Mouse (Mus musculus) right cerebral cortex, adult 18-20 months (tissue): ENCODE results near the gene Rpl11.
A peak's percentile ranks its signal among the peaks of the same experiment; 100 is the strongest.
"Not testable (repeated sequence)": the region's sequence is repeated elsewhere in the genome, so short reads cannot be mapped to it uniquely, and the experiment has no call there.

Source experiments
- DNase-seq: peaks from one replicate; pipeline ENCODE4 v3.0.0; 2022; ENCODE audit warnings: mixed read lengths

Rpl11 gene

DNA sequence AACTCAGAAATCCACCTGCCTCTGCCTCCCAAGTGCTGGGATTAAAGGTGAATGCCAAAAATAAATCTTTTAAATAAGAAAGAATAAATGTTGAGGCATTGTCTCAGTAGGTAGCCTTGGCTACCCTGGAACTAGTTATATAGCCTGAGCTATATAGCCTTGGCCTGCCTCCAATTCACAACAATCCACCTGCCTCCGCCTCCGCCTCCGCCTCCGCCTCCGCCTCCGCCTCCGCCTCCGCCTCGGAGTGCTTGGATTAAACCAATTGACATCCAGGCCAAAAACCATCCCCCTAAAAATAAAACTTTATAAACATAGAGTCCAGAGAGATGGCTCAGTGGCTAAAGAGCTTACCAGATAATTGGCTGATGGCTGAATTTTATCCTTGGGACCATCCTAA, 30.3 kb downstream of the Rpl11 start:
- no peak for DNase-seq

DNA sequence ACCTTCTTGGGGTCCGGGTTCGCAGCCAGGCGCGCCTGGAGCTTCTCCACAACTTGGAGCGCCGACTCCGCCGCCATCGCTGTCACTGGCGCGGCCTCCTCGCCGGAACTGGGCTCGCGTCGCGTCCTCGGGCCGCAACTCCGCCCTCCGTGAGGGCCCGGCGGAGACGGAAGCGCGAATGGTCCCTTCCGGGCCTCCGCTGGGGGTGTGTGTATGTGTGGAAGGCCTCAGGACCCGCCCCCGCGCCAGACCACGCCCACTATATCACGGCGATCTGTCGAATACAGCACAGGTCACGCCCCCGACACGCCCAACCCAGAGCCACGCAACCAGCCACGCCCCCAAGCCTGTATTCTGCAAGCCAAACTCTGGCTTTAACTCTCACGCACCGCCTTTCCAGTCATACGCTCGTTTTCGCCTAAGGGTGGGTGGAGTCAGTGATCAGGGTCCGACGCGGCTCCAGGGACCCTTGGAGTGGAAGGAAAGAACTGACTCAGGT, 31.6 kb downstream of the Rpl11 start, which contains the start of gene Eloa:
Eloa (minus strand) TSS at position 215 of the 499 bp plus-strand sequence.
- peak; percentile 99 for DNase-seq

DNA sequence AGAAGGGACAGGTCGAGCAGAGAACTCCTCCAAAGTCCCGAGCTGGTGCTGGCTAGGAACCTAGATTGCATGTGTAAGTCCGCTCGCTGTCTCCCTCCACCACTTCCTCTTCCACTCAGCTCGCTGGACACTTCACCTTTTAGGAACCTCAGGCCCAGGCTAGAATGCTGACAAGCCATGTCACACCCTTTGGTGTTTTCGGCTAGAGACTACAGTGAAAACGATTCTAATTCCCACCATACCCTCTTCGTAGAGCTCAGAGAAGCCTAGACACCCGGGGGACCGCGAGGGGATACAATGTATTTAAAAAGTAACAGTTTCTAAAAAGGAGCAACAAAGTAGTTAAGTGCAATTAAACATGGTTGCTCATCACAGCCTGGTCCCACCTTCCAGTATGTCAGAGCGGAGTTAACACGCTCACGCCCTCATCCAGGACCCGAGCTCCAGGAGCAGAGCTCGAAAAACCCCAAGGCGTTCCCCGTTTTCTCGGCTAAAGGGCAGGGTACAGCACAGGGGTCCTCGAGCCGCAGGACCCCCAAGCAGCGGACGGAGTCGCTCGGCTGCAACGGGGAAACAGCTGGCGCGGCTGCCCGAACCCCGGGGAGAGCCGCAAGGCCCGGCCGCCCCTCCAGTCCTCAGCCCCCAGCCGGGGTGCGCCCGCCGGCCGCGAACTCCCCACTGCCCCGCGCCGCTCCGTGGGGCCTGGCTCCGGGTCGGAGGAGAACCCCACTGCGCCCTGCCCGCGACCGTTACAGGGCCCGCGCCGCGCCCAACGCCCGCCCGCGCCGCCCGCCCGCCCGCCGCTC, 32.3 kb downstream of the Rpl11 start:
- DNase-seq = no peak

DNA sequence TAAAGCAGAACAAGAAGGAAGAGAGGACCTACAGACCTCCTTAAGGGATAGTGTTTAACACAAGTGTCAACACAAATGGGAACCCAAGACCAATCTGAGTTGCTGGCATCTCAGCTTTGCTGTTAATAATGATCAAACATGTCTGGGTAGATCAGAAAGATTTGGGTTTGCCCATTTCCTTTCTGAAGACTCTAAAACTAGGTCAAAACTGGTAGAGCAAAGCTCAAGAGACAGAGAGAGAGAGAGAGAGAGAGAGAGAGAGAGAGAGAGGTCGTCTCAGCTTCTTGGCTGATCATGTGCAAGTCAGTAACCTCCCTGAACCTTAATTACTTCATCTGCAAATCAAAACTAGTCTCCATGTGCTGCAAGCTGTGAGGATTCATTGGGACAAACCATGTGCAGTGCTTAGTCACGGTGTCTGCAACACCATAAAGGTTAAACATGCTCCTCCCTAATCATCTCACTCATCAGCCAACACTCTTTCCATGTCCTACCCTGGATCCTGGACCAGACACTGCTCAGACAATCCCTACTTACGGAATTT, 37.1 kb downstream of the Rpl11 start:
- no peak for DNase-seq

DNA sequence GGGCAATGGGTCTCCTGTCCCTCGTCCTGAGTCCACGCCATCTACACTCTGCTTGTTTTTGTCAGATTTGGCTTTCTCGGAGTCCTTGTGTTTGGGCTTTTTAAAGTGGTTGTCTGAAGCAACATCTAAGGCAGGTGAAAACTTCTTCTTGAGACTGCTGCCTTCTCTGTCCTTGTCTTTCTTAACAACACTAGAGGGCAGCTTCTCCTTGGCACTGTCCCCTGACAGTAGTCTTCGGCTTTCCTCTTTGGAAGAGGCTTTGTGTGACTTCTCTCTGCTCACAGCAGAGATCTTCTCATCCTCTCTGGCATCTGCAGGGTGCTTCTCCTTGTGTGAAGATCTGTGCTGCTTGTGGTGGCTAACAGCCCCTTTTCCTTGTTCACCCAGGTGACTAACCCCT, 42.6 kb downstream of the Rpl11 start:
- DNase-seq = no peak

DNA sequence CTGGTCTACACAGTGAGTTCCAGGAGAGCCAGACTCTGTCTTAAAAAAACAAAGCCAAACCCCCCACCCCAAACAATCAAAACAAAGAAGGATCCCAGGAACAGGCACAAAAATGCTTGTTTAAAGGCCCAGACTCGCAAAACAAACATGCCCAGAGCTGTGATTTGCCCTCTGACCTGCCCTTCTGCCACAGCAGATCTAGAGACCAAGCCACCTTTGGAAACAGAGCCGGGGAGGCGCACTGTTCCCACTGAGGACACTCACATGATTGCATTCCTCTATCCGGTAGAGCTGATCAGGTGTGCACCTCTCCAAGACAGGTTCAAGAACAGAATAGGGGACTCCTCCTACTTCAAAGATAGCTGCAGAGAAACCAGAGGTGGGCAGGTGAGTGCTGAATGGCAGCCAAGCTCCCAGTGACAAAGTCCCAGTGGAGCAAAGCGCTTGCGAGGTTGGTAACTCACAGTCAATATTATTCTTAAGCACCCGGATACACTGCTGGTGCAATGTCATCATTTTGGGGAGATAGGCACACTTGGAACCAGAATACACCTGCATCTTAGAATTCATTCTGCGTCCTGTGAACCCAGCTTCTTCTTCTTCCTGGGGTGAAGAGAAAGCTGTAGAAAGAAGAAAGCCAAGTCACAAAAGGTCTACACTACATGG, 44.3 kb downstream of the Rpl11 start:
- DNase-seq = no peak

DNA sequence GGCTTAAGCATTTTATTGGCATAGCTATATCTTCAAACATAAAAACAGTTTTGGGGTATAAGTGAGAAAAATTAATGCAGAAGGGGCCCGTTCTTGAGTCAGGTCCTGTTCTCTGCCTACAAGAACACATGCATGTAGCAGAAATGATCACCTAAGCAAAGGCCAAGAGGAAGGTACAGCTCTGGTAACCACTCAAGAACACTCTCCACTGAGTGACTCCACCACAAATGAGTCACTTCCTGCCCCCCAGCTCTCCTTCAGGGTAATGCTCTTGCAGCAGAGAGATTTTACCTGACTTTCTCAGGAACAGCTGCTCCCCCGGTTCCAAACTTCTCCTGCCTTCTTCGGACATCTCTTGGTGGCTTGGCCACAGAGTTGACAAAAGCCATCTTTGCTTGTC, 46.4 kb downstream of the Rpl11 start:
- no peak for DNase-seq

DNA sequence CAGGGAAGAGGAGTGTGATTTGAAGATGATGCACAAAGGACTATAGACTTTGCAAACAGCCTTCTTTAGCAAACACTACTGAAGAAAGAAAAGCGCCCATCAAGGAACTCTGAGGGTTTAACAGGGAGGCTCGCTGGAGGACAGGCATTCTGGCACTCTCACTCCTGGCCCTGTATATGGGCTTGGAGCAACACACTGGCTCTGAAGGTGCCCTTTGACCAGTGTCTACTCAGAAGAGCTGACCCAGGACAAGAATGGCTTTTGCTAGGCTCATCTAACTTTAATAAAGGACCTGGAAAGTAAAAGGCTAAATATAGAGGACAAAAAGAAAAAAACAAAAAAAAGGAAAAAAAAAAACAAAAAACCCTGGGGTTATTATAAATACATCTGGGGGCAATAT, 48.3 kb downstream of the Rpl11 start:
- no peak for DNase-seq

DNA sequence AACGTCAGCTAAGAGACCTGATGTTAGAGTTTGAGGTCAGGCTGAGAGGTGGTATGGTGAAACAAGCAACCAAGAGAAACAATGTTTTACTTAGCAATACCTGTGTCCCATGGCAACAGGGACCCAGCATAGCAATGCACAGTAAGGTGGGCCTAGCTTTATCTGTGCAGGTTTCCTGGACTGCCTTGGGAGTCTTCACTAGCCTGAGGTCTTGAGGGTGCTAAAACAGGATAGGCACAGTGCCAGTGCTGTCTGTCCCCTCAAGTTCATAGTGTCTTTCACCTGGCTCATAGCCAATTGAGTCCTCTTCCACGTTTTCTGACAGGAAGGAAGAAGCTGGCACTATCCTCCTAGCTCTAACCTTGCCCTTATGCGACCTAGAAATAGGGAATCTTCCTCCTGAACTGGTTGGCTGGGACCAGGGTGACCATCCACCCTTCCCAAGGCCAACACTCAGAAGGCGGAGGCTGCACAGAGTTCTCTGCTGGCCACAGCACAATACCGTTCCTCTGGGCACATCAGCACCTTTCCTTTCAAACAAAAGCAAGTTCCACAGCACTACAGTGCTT, 49.0 kb downstream of the Rpl11 start:
- no peak for DNase-seq

DNA sequence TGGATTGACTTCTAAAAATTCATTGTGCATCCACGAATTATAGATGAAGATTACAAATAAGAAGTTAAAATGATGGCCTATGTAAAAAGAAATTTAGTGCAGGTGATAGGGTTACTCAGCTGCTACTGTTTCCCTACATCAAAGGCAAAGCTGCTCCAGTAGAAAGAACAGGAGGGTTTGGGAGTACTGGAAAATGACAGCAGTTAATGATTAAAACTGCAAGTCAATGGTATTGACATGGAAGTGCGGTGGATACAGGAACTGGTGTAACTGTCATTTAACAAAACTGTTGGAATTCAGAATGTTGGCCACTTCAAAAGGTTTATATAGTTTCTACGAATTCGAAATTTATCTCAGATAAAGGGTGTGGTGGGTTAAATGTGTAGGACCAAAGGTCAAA, 58.1 kb downstream of the Rpl11 start:
- no peak for DNase-seq

DNA sequence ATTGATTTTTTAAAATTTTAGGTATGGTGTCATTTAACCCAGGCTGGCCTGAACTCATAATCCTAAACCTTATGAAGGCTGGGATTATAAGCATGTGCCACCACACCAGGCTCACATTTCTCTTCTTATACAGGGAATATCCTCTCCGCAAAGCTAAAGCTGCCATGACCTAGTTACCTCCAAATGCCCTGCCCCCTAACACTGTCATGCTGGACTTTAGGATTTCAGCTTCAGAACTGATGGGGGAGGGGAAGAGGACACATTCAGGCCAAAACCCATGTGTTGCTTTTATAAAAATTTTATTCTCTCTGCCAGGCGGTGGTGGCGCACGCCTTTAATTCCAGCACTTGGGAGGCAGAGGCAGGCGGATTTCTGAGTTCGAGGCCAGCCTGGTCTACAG, 59.3 kb downstream of the Rpl11 start:
- DNase-seq = no peak

DNA sequence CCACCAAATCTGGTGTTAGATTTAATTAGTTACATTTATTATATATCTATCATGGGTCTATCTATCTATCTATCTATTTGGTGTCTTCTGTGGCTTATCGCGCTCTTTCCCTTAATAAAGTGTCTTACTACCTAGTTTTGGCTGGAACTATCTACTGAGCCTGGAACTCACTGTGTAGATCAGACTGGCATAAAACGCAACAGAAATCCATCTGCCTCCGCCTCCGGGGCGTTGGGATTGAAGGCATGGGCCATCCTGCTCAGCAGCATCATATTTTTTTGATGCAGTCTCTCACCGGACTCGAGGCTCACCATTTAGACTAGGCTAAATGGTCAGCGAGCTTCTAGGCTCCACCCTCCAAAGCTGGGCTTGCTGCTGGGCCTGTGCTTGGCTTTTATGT, 65.5 kb downstream of the Rpl11 start:
- no peak for DNase-seq

DNA sequence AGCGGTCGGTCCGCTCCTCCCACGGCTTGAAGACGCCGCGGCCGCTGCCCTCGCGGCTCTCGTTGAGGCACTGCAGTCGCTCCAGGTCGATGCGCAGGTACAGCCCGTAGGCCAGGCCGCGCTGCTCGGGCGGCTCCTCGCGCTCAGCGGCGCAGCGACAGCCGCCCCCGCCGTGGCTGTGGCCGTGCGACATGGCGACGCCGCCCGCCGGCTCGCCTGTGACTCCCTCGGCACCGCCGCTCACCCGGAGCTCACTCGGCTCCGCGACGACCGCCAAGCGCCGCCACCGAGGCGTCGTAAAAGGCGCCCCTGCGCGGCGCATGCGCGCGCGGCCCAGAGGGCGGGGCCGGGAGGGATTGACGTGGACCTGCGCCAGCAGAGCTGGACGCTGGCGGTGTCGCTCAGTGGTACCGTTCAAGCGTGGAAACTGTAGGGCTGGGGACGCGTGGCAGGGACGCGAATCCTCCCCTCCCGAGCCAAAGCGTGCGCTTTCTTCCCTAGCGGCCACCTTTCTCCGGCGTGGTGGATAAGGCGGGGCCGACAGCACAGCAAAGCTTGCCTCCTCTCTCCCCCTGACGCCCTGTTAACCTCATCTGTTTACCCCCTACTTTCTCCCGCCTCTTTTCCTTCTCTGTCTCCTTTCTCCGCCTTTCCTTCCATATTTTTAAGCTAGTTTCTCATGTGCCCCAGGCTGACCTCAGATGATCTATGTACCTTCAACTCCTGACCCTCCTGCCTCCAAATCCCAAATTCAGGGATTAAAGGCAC, 66.1 kb downstream of the Rpl11 start, which contains the start of gene Pithd1:
Pithd1 (minus strand) TSS at position 322 of the 768 bp plus-strand sequence.
- peak; percentile 93 for DNase-seq

DNA sequence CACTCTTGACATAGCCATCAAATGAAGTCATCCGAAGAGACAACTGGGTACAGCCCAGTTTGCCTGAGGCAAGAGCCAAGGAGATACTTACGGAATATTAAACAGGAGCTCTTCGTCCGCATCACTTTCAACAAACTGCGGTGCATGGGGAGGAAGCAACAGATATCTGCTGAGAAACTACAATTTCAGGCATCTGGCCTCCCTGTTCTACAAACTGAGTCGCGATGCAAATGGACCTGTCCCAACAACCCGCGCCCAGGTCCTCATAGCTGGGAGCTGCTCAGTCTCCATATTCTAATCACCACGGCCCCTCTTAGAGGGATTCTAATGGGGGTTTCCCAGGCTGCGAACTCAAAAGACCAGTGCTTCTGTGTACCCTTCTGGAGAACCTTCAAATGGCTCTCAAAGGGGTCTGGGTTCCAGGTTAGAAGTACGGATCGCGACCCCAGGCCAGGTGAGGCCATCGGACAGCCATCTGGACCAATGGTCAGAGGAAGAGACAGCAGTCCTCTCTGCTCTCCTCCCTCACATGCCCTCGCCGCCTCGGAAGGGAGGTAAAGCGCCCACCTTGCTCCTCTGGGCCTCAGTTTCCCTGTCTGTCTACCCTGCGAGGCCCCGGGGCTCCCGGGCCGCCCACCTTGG, 66.8 kb downstream of the Rpl11 start:
- DNase-seq = no peak

DNA sequence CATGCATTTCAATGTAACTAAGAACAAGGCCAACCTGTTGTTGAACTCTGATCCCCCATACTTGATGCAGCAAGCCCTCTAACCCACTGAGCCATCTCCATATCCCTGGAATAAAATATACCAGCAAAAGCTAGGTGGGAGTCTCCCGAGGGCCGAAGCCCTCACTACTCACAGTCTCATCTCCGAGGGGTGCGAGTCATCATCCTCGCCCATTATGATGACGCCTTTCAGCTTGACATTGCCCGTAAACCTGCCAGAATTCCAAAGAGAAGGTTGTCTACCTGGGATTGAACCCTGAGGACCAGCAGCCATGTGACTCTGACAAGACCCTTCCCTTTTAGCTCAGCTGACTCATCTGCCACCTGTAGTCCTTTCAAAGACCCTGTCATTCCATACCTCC, 67.5 kb downstream of the Rpl11 start:
- no peak for DNase-seq

DNA sequence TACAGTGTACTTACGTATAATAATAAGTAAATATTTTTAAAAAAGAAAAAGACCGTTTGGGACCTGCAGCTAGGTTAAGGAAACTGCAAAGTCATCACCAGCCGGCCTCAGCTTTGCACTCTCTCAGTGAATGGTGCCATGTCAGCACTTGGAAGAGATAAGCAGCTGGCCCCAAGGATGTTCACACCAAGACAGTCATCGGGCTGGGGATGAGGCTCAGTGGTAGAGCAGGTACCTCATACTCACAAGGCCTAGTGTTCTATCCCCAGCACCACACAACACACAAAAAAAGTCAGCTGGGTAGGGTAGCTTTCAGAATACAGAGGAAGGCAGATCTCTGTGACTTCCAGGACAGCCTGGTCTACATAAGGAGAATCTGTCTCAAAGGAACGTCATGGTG, 68.0 kb downstream of the Rpl11 start:
- no peak for DNase-seq

DNA sequence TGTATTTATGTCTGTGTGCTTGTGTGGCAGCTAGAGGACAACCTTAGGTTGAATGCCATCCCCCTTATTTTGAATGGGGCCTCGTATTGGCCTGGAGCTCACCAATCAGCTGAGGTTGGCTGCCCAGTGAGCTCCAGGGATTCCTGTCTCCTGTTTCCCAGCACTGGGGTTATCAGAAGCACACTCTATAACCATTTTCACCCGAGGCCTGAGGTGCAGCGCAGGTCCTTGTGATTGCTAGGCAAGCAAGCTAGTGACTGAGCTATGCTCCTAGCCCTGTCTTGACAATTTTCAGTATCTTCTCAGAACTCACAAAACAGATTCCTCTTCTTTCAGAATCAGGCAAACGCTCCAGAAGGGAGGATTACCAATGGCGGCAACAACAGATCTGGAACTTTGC, 68.7 kb downstream of the Rpl11 start:
- DNase-seq = no peak

DNA sequence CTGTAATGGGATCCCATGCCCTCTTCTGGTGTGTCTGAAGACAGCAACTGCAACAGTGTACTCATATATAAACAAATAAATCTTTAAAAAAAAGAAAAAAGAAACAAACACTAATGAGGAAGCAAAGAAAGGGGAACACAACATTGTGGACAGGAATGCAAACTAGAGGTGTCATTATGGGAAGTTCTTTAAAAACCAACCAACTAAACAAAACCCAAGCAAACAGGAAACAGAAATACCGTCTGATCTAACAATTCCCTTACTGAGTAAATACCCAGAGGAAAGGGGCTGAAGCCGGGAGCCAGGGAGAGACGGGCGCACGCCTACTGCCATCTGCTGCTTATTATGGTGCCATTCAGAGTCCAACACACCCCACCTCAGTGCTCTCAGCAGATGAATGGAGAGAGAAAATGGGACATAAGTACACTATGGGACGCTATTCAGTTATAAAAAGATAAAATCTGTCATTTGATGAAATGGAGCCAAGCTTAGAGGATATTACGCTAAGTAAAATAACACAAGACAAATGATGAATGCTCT, 71.6 kb downstream of the Rpl11 start:
- peak; percentile 89 for DNase-seq

DNA sequence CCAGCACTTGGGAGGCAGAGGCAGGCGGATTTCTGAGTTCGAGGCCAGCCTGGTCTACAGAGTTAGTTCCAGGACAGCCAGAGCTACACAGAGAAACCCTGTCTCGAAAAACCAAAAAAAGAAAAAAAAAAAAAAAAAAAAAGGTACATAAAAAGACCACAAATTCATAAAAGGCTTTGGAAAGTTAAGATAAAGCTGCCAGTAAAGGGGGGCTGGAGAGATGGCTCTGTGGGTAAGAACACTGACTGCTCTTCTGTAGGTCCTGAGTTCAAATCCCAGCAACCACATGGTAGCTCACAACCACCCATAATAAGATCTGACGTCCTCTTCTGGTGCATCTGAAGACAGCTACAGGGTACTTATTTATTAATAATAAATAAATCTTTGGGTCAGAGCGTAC, 73.0 kb downstream of the Rpl11 start:
- not testable (repeated sequence) for DNase-seq
